Mouse (Mus musculus) fat pad, adult 2 months (tissue): Measurements from ENCODE around the gene Mybpc3.
A peak's percentile ranks its signal among the peaks of the same experiment; 100 is the strongest.

Experiments used
- DNase-seq: peaks from one replicate; pipeline ENCODE4 v3.0.0-alpha.2; 2011; ENCODE audit warnings: low read depth, low spot score; ENCODE audit errors: extremely low read depth

The Mybpc3 gene

DNA sequence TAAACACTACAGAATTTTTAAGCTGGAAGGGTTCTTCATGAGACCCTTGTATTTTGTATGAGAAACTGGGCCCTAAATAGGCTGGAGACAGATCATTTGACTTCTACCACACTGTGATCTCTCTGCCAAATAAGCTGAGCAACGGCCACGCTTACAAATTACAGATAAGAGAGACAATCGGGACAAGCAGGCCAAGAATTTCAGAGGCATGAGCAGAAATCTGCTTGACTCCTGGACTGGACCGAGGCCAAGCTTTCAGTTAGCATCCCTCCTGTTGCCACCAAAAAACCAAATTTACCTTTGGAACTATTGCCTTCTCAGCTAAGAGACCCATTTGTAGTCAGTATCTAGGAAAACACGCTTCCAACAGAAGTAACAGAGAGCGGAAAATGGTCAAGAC is 42.6 kb downstream of the Mybpc3 start:
- DNase-seq, result no peak

GRCm38 (mm10) chr2:91162952-91163351 is 45.0 kb downstream of the Mybpc3 start:
- DNase-seq, result no peak

DNA sequence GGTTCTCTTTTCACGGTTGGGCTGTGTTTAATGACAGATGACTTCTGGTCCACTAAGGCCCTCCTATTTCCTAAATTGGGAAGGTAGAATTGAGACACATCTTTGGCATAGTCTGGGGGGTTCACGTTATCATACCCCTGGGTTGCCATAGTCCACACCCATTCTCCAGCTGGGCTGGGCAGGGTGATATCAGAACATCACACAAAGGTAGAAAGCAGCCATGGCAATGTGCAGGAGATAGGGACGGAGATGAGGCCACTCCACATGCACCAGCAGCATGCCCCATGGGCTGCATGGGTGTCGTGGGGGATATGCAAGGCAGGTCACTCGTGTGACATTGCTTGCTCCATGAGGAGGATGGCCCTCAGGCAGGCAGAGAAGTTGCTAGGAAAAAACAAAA is 45.6 kb downstream of the Mybpc3 start:
- no peak for DNase-seq

DNA sequence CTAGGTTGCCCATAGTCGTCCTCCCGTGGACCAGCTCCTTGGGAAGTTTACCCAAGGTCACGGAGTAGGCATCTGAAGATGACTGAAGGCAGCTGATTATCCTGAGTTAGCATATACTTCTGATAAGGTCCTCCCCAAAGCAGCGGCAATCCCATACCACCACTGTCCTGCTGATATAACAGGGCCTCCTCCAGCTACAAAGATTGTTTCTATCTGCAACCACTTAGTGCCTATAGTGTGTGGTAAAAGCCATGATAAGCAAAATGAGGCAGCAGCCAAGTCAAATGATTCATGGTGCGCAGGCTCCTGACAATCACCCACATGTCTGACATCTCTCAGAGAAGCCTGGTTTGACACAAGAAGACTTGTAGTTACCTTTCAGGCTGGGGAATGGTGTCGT is 47.0 kb downstream of the Mybpc3 start:
- DNase-seq, result no peak

DNA sequence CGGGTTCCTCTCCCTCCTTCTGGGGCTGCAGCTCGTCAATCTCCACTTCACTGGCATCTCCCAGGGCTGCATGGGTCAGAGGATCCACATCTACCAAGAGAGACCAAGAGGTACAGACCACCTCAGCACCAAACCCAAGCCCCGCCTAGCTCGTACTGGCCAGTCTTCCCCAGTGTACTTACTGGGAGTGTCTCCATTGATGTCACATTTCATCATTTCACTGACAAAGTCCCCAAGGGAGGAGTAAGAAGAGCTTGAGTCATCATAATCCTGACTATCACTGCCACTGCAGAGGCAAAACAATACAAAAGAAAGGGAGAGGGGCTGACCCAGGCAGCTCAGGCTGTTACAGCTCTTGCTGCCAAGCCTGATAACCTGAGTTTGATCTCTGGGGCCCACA is 49.7 kb downstream of the Mybpc3 start:
- DNase-seq, result no peak

DNA sequence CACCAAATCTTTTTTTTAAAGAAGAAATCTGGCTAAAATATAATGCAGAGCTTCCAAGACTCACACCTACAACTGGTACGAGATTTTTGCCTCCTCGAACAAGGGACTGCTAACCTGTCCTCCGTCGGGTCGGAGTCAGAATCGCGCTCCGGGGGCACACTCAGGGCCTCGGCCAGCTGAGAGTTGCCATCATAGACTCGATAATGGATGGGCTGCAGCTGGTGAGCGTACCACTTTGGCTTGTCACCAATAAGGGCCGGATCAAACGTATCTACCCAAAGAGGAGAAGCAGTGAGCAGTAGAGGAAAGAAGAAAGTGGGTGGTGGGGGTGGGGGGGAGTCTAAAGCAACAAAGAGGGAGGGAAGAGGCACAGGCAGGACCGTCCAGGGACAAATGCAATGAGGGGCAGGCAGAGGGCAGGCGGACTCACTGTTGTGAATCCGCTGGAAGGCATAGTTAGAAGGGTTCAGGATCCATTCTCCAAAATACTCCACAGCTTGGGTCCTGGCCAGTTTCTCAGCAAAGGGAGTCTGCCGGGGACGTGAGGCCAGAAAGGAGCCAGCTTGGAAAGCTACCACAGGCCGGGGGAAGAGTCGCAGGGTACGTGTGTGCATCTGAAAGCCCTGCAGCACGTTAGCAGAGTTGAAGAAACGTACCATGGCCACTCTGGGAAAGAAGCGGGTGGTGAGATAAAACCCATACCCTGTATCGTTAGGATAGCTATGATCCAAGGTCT is 51.8 kb downstream of the Mybpc3 start:
- no peak for DNase-seq

DNA sequence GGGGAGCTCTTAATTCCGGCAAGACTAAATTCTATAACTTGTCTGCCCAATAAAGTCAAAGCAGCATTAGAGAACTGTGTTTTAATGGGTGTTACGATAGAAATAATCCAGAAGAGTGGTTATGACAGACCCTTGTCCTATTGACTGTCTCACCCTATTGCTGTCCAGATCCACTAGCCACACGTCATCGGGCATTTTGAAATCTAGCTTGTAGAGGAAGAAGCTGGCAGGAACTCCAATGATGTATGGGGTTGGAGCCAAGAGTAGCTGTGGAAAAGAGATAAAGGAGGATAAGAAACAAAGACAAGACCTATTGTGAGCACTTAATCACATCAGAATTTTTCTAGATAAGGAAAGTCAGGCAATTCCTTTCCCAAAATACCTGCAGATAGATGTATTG is 57.5 kb downstream of the Mybpc3 start:
- peak; percentile 56 for DNase-seq

DNA sequence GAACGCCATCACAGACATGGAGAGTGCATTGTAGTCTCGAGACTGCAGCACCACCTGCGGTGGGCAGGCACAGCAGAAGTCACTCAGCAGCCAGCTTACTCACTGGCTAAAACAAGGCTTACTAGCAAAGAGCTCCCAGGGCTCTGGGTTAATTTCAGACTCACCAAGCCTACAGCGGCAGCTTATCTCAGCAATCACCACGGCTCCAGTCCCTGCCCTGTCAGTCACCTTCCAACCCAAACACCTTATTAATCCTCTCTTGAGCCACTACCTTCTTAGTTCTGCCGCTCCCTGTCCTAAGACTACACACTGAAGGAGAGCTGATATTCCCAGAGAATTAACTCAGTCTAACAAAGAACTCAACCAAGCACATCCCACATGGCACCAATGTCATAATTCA is 58.3 kb downstream of the Mybpc3 start:
- peak; percentile 46 for DNase-seq

GRCm38 (mm10) chr2:91179825-91180224 is 61.9 kb downstream of the Mybpc3 start:
- DNase-seq, result no peak

DNA sequence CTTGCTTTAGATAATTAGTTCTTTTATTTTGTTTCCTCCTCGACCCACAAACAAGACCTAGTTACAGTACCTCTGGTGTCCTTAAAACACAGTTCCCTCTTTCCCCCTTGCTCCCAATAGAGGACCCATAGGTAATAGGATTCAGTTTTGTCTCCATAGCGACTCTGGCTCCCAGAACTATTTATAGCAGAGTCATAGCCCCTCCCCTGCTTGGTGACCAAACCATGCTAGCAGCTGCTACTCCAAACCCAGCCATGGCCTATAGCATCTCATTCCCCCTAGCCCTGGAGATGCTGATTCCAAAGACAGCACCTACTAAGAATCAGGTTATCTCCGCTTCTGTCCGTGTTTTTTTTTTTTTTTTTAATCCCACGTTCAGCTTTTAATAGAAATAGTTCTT is 62.8 kb downstream of the Mybpc3 start:
- no peak for DNase-seq

- DNase-seq, result no peak
These were observed 64.1 kb downstream of the Mybpc3 start for GRCm38 (mm10) chr2:91182016-91182404.

DNA sequence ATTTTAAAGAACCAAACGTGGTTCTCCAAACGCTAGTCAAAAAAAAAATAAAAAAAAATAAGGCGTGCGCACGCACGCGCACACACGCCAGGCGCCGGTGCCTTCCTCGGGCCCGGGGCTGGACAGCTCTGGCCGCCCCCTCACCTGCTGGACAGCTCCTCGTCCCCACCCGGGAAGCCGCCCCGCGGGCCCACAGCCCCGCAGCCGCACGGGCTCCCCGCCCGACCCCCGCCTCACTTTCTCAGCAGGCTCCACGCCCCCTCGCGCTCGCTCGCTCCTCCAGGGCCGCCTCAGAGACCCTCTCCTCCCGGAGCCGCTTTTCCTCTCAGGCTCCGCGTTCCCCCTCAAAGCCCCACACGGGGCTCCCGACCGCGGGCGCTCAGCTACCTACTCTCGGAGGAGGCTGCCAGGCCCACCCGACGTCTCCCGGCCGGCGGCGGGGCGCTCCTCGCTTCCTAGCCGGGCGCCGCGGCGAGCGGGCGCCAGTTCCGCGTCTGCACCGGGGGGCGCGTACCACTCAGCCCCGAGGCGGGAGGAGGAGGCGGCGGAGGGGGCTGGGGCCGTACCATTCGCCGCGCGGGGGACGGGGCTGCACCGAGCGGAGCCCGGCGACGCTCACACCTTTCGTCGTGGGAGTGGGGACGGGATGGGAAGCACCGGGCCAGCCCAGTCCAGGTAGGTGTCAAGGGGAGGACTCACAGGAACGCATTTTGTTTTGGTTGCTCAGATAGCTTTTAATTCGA is 64.6 kb downstream of the Mybpc3 start:
- peak; percentile 36 for DNase-seq

DNA sequence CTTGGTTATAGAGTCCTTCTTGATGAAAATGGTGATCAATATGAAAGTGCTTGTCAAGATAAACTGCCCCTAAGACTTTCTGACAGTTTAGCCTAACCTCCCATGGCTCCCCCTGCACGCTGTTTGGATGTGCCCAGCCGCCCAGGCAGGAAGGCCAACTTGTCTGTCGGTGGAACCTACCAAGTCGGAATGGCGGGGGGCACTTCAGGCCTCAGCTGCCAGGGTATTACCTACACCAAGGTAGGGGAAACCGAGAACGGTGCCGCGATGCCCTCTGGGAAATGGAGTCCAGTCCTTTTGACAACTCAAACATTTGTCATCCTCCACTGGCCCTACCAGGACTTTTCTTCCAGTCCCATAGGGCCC is 65.2 kb downstream of the Mybpc3 start:
- peak; percentile 93 for DNase-seq

GRCm38 (mm10) chr2:91183711-91184405 is 65.9 kb downstream of the Mybpc3 start, which contains the start of gene Madd:
TSS of gene Madd (minus strand) at chr2:91183837.
- DNase-seq, result no peak
